Mouse (Mus musculus) heart, embryonic 13.5 days (tissue): ENCODE data around the gene Rab8b. TPM values are rescaled to one million over a fixed set of nuclear protein-coding genes. Genes with fewer than 3 reads are reported as not detected.
"Not testable (repeated sequence)": the region's sequence is repeated elsewhere in the genome, so short reads cannot be mapped to it uniquely, and the experiment has no call there.

Experiments
- ATAC-seq: fragments of 200-750 bp; cut with Nextera tagmentation; 2 replicates; pipeline ENCODE4 v1.8.0; 2017; ENCODE audit warnings: moderate TSS enrichment; ENCODE audit not compliant: insufficient number of reproducible peaks, low FRiP score, low TSS enrichment; ENCODE audit errors: extremely low read depth
- H3K27ac ChIP-seq: fragments of 300-500 bp; sonication (generic); replicated peaks from 2 replicates; pipeline ENCODE4 v1.5.1; 2015; ENCODE audit warnings: moderate library complexity, mild to moderate bottlenecking, inconsistent platforms
- H3K27me3 ChIP-seq: fragments of 300-500 bp; sonication (generic); replicated peaks from 2 replicates; pipeline ENCODE4 v1.6.1; 2015; ENCODE audit warnings: mild to moderate bottlenecking, inconsistent platforms
- H3K36me3 ChIP-seq: fragments of 300-500 bp; sonication (generic); 2 replicates; pipeline ENCODE4 v1.6.1; 2015; ENCODE audit warnings: mild to moderate bottlenecking, inconsistent platforms
- H3K4me1 ChIP-seq: fragments of 300-500 bp; sonication (generic); 2 replicates; pipeline ENCODE4 v1.6.1; 2015; ENCODE audit warnings: inconsistent platforms
- H3K4me2 ChIP-seq: fragments of 300-500 bp; sonication (generic); 2 replicates; pipeline ENCODE4 v1.6.1; 2015; ENCODE audit warnings: inconsistent platforms, mild to moderate bottlenecking, moderate library complexity
- H3K4me3 ChIP-seq: fragments of 300-500 bp; sonication (generic); 2 replicates; pipeline ENCODE4 v1.5.1; 2015; ENCODE audit warnings: moderate library complexity, mild to moderate bottlenecking, inconsistent platforms
- H3K9ac ChIP-seq: fragments of 300-500 bp; sonication (generic); 2 replicates; pipeline ENCODE4 v1.6.1; 2015; ENCODE audit warnings: inconsistent platforms, mild to moderate bottlenecking, moderate library complexity
- H3K9me3 ChIP-seq: fragments of 300-500 bp; sonication (generic); 2 replicates; pipeline ENCODE4 v1.6.1; 2016; ENCODE audit warnings: inconsistent platforms
- WGBS: fragments of 180-500 bp; shearing (Covaris S2); methylation state at CpG from one replicate; pipeline ENCODE4 v1.1.7; 2015; ENCODE audit warnings: mixed read lengths; 5-methylcytosine and 5-hydroxymethylcytosine counted together
- polyA plus RNA-seq: library from polyadenylated mRNA; unstranded; fragments of >200 nt; fragmentation: Nextera tagmentation; extraction: Ambion mirVana; gene quantifications from 2 replicates; pipeline ENCODE4 v1.2.1, GENCODE M21; 2015

Rab8b gene
- polyA plus RNA-seq, 1 experiment from 2014 or later: 15.1 TPM

DNA sequence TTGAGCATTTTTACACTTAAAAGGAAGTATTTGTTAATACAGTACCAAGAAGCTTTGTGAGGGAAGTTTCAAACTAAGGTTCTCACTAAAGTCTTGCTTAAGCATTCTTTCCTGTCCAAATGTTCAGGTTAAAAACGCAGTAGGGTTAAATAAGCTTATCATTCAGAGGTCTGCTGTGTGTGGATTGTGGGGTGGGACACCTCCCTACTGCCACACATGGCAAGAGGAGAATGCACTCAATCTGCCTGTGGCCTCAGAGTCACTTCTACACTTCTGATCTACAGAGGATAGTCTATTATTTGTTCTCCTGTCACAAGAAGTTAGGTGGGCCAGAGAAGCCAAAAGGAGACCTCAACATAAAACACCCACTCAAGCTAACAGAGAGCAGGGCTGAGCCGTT lies 20.4 kb downstream of the Rab8b start:
- Histone ChIP-seq H3K4me2 (no peak overlapping the region), H3K4me3 (no peak overlapping the region), H3K27me3 (no peaks in the 10 kb centered on the region), H3K9ac (no peak overlapping the region), H3K36me3 (0 out of 2 replicates have a peak, but pooled peaks cover 2% of the 10 kb centered on the region), H3K27ac (no peak overlapping the region), H3K9me3 (0 out of 2 replicates have a peak, but pooled peaks cover 4% of the 10 kb centered on the region), H3K4me1 (peaks cover 40% of the 10 kb centered on the region)
- WGBS: 62% methylated on average over 2 of the region's 2 CpGs
- no peak for ATAC-seq

DNA sequence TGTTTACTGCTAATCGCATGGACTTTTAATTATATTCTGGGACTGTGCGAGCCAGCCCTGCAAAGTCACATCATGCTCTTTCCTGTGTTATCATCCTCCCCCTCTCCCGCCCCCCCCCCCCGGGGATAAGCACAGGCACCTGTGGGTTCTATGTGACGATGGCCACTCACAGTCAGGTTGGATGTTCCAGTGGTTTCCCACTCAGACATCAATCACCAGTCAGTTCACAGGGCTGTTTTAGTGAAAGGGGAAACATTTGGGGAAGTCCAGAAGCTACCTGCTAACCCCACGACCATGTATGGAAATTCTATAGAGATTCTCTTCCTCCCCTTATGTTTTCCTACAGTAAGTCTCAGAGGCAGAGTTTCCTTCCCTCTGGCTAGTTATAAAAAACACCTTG lies 21.6 kb downstream of the Rab8b start:
- Histone ChIP-seq H3K27ac (no peak overlapping the region), H3K9me3 (0 out of 2 replicates have a peak, but pooled peaks cover 4% of the 10 kb centered on the region)

DNA sequence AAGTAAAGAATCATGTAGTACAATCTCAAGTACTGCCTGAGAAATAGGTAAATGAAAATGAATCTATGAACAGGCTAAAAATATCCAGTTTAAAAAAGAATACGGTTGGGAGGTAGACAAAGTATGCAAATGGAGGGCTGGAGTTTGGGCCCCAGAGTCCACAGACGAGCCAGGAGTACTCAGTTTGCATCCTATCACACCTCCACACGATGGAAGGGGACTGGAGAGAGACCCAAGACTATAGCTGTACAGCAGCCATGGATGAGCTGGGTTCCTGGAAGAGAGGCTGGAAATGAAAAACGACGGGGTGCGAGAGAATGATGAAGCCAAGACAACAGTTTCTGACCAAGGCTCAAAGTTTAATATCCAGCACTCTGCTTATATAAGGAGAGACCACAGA lies 22.5 kb downstream of the Rab8b start:
- peaks cover 4% of the 10 kb centered on the region; the same call in 1 of the 2 replicates for H3K9me3 ChIP-seq
- no peak overlapping the region for H3K9ac ChIP-seq
- ATAC-seq: no peak
- WGBS: 67% methylated on average over 6 of the region's 6 CpGs
- H3K36me3 ChIP-seq: 0 out of 2 replicates have a peak, but pooled peaks cover 2% of the 10 kb centered on the region
- no peak overlapping the region for H3K4me3 ChIP-seq
- H3K27ac ChIP-seq: no peak overlapping the region
- peaks cover 40% of the 10 kb centered on the region for H3K4me1 ChIP-seq
- H3K27me3 ChIP-seq: no peaks in the 10 kb centered on the region
- H3K4me2 ChIP-seq: no peak overlapping the region

More for the DNA sequence above, 21.6 kb downstream of the Rab8b start:
- Histone ChIP-seq H3K4me2 (no peak overlapping the region), H3K36me3 (0 out of 2 replicates have a peak, but pooled peaks cover 2% of the 10 kb centered on the region), H3K27me3 (no peaks in the 10 kb centered on the region), H3K9ac (no peak overlapping the region), H3K4me3 (no peak overlapping the region), H3K4me1 (peaks cover 40% of the 10 kb centered on the region)
- ATAC-seq: no peak
- 61% methylated on average over 6 of the region's 6 CpGs for WGBS

- no peak overlapping the region; the same call in 1 of the 2 replicates for H3K4me2 ChIP-seq
- no peaks in the 10 kb centered on the region; the same call in 1 of the 2 replicates for H3K9me3 ChIP-seq
- peaks cover 40% of the 10 kb centered on the region for H3K4me1 ChIP-seq
- H3K36me3 ChIP-seq: no peaks in the 10 kb centered on the region
- WGBS: 25% methylated on average over 5 of the region's 5 CpGs
- H3K4me3 ChIP-seq: no peak overlapping the region
- ATAC-seq: no peak
- H3K27me3 ChIP-seq: no peaks in the 10 kb centered on the region
- H3K27ac ChIP-seq: no peak overlapping the region; the same call in 1 of the 2 replicates
- H3K9ac ChIP-seq: no peak overlapping the region
Measured at GRCm38 (mm10) chr9:66895995-66896394, 23.5 kb downstream of the Rab8b start.

GRCm38 (mm10) chr9:66895035-66895779 lies 24.3 kb downstream of the Rab8b start:
- peak overlapping the region; percentile 26; the same call in 1 of the 2 replicates for H3K4me2 ChIP-seq
- no peak overlapping the region; the same call in 1 of the 2 replicates for H3K27ac ChIP-seq
- no peaks in the 10 kb centered on the region for H3K36me3 ChIP-seq
- no peak for ATAC-seq
- H3K27me3 ChIP-seq: no peaks in the 10 kb centered on the region
- no peak overlapping the region for H3K9ac ChIP-seq
- no peak overlapping the region for H3K4me3 ChIP-seq
- peaks cover 40% of the 10 kb centered on the region for H3K4me1 ChIP-seq
- H3K9me3 ChIP-seq: no peaks in the 10 kb centered on the region; the same call in 1 of the 2 replicates
- whole genome bisulfite sequencing: 55% methylated on average over 10 of the region's 10 CpGs

- Histone ChIP-seq H3K4me2 (no peak overlapping the region), H3K27me3 (no peaks in the 10 kb centered on the region), H3K9ac (no peak overlapping the region), H3K4me3 (no peak overlapping the region), H3K9me3 (no peaks in the 10 kb centered on the region; the same call in 1 of the 2 replicates), H3K36me3 (no peaks in the 10 kb centered on the region), H3K27ac (no peak overlapping the region), H3K4me1 (peaks cover 36% of the 10 kb centered on the region)
- WGBS: 60% methylated on average over 1 of the region's 1 CpGs
- no peak for ATAC-seq
Measured at GRCm38 (mm10) chr9:66894421-66894820, 25.1 kb downstream of the Rab8b start.

GRCm38 (mm10) chr9:66892456-66892855 lies 27.0 kb downstream of the Rab8b start:
- H3K9ac ChIP-seq, H3K27me3 ChIP-seq, H3K36me3 ChIP-seq, H3K4me2 ChIP-seq, H3K9me3 ChIP-seq, H3K4me3 ChIP-seq, H3K27ac ChIP-seq, ATAC-seq: not testable (repeated sequence)
- 95% methylated on average over 4 of the region's 4 CpGs for WGBS
- H3K4me1 ChIP-seq: peaks cover 37% of the 10 kb centered on the region

DNA sequence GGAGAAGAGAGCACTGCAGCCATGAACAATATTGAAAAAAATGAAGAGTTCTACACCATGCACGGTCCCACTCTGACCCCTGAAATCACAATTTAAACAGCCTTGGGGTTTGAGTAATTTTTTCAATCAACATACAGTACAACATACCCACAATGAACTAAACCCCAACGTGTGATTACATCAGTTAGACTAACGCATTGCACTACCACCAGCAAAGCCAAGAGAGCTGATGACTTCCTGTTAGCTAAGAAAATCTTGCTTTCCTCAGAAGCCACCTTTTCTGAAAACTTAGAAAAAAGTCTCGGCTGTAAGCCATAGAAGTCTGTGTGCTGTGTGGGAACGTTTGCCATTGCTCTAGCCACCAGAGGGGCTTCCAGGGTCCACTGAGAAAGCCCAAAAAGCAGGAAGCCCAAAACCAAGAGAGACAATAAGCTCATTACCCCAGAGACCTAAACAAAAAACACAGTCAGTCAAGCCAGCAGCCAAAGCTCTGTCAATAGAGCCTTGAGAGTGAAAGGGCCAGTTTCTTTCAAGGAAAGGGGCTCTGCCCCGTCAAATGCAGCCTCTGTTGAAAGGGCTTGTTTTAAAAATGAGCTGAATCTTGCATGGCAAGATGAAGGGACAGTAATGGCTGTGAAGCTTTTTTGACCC lies 31.4 kb downstream of the Rab8b start:
- no peak for ATAC-seq
- WGBS: 62% methylated on average over 6 of the region's 6 CpGs
- no peak overlapping the region for H3K4me2 ChIP-seq
- H3K4me1 ChIP-seq: peaks cover 30% of the 10 kb centered on the region
- no peaks in the 10 kb centered on the region for H3K36me3 ChIP-seq
- no peak overlapping the region for H3K4me3 ChIP-seq
- no peaks in the 10 kb centered on the region; the same call in 1 of the 2 replicates for H3K9me3 ChIP-seq
- H3K27me3 ChIP-seq: no peaks in the 10 kb centered on the region
- H3K27ac ChIP-seq: no peak overlapping the region
- H3K9ac ChIP-seq: no peak overlapping the region

DNA sequence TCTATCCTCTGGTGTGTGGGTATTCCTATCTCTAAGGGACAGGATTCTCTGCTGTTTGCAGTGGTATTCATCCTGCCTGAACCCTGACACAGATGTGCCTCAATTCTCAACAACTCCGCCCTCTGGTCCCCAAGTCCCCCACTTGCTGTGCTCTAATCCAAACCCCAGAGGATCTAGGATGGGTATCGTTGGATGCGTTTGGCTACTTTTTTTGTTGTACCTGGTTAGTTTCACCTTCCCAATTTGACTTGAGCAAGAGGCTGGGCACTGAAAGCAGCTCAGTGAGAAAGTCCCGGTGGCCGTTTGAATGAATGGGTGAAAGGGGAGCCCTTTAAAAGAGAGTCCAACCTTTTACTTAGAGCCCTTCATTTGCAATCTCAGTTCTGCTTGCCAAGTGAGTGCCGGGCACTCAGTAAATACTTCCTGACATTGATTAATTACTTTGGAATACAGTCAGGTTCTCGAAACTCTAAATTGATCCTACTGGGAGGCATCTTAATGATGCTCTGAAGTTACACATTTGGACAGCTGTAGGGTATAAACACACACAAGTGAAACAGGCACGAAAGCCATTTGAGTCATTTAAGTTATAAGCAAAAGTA lies 32.1 kb downstream of the Rab8b start:
- no peak overlapping the region for H3K4me3 ChIP-seq
- WGBS: 68% methylated on average over 8 of the region's 8 CpGs
- no peak overlapping the region for H3K4me2 ChIP-seq
- H3K27ac ChIP-seq: no peak overlapping the region
- H3K36me3 ChIP-seq: no peaks in the 10 kb centered on the region
- peaks cover 36% of the 10 kb centered on the region for H3K4me1 ChIP-seq
- H3K9me3 ChIP-seq: no peaks in the 10 kb centered on the region; the same call in 1 of the 2 replicates
- ATAC-seq: no peak
- H3K9ac ChIP-seq: no peak overlapping the region
- no peaks in the 10 kb centered on the region for H3K27me3 ChIP-seq

DNA sequence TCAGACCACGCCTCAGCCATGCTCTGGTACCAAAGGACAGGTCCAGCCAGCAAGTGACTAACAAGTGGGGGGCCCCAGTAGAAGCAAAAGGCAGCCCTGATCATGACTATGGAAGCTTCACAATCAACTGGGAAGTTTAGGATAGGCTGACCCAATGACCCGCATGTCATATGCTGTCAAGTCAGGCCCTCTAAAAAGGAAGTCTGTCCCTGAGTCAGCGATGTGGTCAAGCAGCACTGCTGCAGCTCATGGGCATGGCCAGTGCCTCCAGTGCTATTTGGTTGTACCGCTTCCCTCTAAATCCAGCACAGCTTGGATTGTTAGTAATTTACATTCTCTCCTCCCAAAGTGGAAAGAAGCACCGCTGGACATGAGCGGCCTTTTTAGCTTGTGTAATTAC lies 32.7 kb downstream of the Rab8b start:
- H3K4me1 ChIP-seq: peaks cover 38% of the 10 kb centered on the region
- H3K27me3 ChIP-seq: no peaks in the 10 kb centered on the region
- no peaks in the 10 kb centered on the region for H3K9me3 ChIP-seq
- no peak for ATAC-seq
- H3K4me2 ChIP-seq: no peak overlapping the region
- WGBS: 83% methylated on average over 6 of the region's 6 CpGs
- H3K9ac ChIP-seq: no peak overlapping the region
- H3K36me3 ChIP-seq: no peaks in the 10 kb centered on the region
- H3K4me3 ChIP-seq: no peak overlapping the region
- H3K27ac ChIP-seq: no peak overlapping the region

GRCm38 (mm10) chr9:66886366-66886765 lies 33.1 kb downstream of the Rab8b start:
- Histone ChIP-seq H3K4me2 (no peak overlapping the region), H3K9me3 (no peaks in the 10 kb centered on the region), H3K36me3 (no peaks in the 10 kb centered on the region), H3K27me3 (no peaks in the 10 kb centered on the region), H3K4me3 (no peak overlapping the region), H3K4me1 (peaks cover 38% of the 10 kb centered on the region), H3K27ac (no peak overlapping the region), H3K9ac (no peak overlapping the region)
- no peak for ATAC-seq
- 31% methylated on average over 3 of the region's 3 CpGs for WGBS
